Mouse (Mus musculus): ENCODE measurements around the gene Exoc5. TPM values are rescaled to one million over a fixed set of nuclear protein-coding genes. Genes with fewer than 3 reads are reported as not detected.

Exoc5 gene
- polyA plus RNA-seq, 1 experiment from 2014 or later, result 43.1 TPM

GRCm38 (mm10) chr14:48998795-48999194 is 67.7 kb downstream of the Exoc5 start:
- WGBS, result 40% methylated on average over 4 of the region's 4 CpGs
- no peak overlapping the region for H3K4me2 ChIP-seq
- H3K27me3 ChIP-seq, result no peaks in the 10 kb centered on the region
- no peak overlapping the region for H3K27ac ChIP-seq
- no peak overlapping the region for H3K4me3 ChIP-seq
- H3K36me3 ChIP-seq, result no peaks in the 10 kb centered on the region
- H3K9ac ChIP-seq, result no peak overlapping the region
- H3K4me1 ChIP-seq, result no peaks in the 10 kb centered on the region
- no peak for ATAC-seq (ENCODE audit: insufficient number of reproducible peaks, low FRiP score, low TSS enrichment, low read depth)
- no peaks in the 10 kb centered on the region for H3K9me3 ChIP-seq

GRCm38 (mm10) chr14:48993861-48994260 is 72.6 kb downstream of the Exoc5 start:
- H3K9me3 ChIP-seq, result no peaks in the 10 kb centered on the region
- no peaks in the 10 kb centered on the region for H3K36me3 ChIP-seq
- no peak overlapping the region for H3K4me3 ChIP-seq
- peaks cover 4% of the 10 kb centered on the region; the same call in 1 of the 2 replicates for H3K4me1 ChIP-seq
- H3K4me2 ChIP-seq, result no peak overlapping the region
- no peak for ATAC-seq (ENCODE audit: insufficient number of reproducible peaks, low FRiP score, low TSS enrichment, low read depth)
- H3K27ac ChIP-seq, result no peak overlapping the region
- 77% methylated on average over 3 of the region's 3 CpGs for WGBS
- no peaks in the 10 kb centered on the region for H3K27me3 ChIP-seq
- H3K9ac ChIP-seq, result no peak overlapping the region

- no peaks in the 10 kb centered on the region for H3K36me3 ChIP-seq
- no peak overlapping the region for H3K9ac ChIP-seq
- 53% methylated on average over 3 of the region's 3 CpGs for WGBS
- no peaks in the 10 kb centered on the region for H3K9me3 ChIP-seq
- no peak overlapping the region for H3K4me3 ChIP-seq
- peaks cover 4% of the 10 kb centered on the region; the same call in 1 of the 2 replicates for H3K4me1 ChIP-seq
- no peak overlapping the region for H3K4me2 ChIP-seq
- H3K27ac ChIP-seq, result no peak overlapping the region
- H3K27me3 ChIP-seq, result no peaks in the 10 kb centered on the region
- ATAC-seq (ENCODE audit: insufficient number of reproducible peaks, low FRiP score, low TSS enrichment, low read depth), result no peak
These were observed 74.3 kb downstream of the Exoc5 start for GRCm38 (mm10) chr14:48992070-48992580.

- H3K4me2 ChIP-seq, result peak overlapping the region; percentile 48
- H3K4me1 ChIP-seq, result peaks cover 4% of the 10 kb centered on the region; the same call in 1 of the 2 replicates
- H3K9me3 ChIP-seq, result no peaks in the 10 kb centered on the region
- H3K9ac ChIP-seq, result no peak overlapping the region
- under 1% methylated on average over 7 of the region's 7 CpGs for WGBS
- peak overlapping the region; percentile 20 for H3K4me3 ChIP-seq
- H3K27ac ChIP-seq, result no peak overlapping the region
- H3K36me3 ChIP-seq, result no peaks in the 10 kb centered on the region
- H3K27me3 ChIP-seq, result no peaks in the 10 kb centered on the region
- ATAC-seq (ENCODE audit: insufficient number of reproducible peaks, low FRiP score, low TSS enrichment, low read depth), result no peak
These were observed 75.3 kb downstream of the Exoc5 start for GRCm38 (mm10) chr14:48991144-48991522.

GRCm38 (mm10) chr14:48990471-48991143 is 75.8 kb downstream of the Exoc5 start:
- no peak for ATAC-seq (ENCODE audit: insufficient number of reproducible peaks, low FRiP score, low TSS enrichment, low read depth)
- no peaks in the 10 kb centered on the region for H3K9me3 ChIP-seq
- 14% methylated on average over 17 of the region's 17 CpGs for WGBS
- no peaks in the 10 kb centered on the region for H3K36me3 ChIP-seq
- peak overlapping the region; percentile 48 for H3K4me2 ChIP-seq
- no peak overlapping the region for H3K27ac ChIP-seq
- H3K4me3 ChIP-seq, result peak overlapping the region; percentile 20
- H3K4me1 ChIP-seq, result peaks cover 4% of the 10 kb centered on the region; the same call in 1 of the 2 replicates
- no peak overlapping the region for H3K9ac ChIP-seq
- H3K27me3 ChIP-seq, result no peaks in the 10 kb centered on the region

- Histone ChIP-seq H3K9me3 (no peaks in the 10 kb centered on the region), H3K27ac (no peak overlapping the region), H3K27me3 (no peaks in the 10 kb centered on the region), H3K9ac (no peak overlapping the region), H3K4me2 (no peak overlapping the region), H3K36me3 (no peaks in the 10 kb centered on the region), H3K4me1 (peaks cover 4% of the 10 kb centered on the region; the same call in 1 of the 2 replicates), H3K4me3 (no peak overlapping the region)
- WGBS, result 87% methylated on average over 8 of the region's 8 CpGs
- ATAC-seq (ENCODE audit: insufficient number of reproducible peaks, low FRiP score, low TSS enrichment, low read depth), result no peak
These were observed 76.6 kb downstream of the Exoc5 start for GRCm38 (mm10) chr14:48989831-48990230.

- Histone ChIP-seq H3K9ac (no peak overlapping the region), H3K9me3 (no peaks in the 10 kb centered on the region), H3K4me3 (no peak overlapping the region), H3K4me1 (peaks cover 4% of the 10 kb centered on the region; the same call in 1 of the 2 replicates), H3K4me2 (no peak overlapping the region), H3K27ac (no peak overlapping the region), H3K36me3 (no peaks in the 10 kb centered on the region), H3K27me3 (no peaks in the 10 kb centered on the region)
- WGBS, result 70% methylated on average over 8 of the region's 8 CpGs
- ATAC-seq (ENCODE audit: insufficient number of reproducible peaks, low FRiP score, low TSS enrichment, low read depth), result no peak
These were observed 80.2 kb downstream of the Exoc5 start for GRCm38 (mm10) chr14:48986231-48986630.

- ATAC-seq (ENCODE audit: insufficient number of reproducible peaks, low FRiP score, low TSS enrichment, low read depth), result no peak
These were observed 80.8 kb downstream of the Exoc5 start for GRCm38 (mm10) chr14:48985673-48986072.

GRCm38 (mm10) chr14:48978971-48979388 is 87.5 kb downstream of the Exoc5 start:
- H3K4me3 ChIP-seq, result no peak overlapping the region
- no peak overlapping the region for H3K9ac ChIP-seq
- no peaks in the 10 kb centered on the region for H3K9me3 ChIP-seq
- no peaks in the 10 kb centered on the region for H3K36me3 ChIP-seq
- H3K4me2 ChIP-seq, result no peak overlapping the region
- no peaks in the 10 kb centered on the region for H3K27me3 ChIP-seq
- no peak overlapping the region for H3K27ac ChIP-seq
- H3K4me1 ChIP-seq, result no peaks in the 10 kb centered on the region
- WGBS, result 51% methylated on average over 3 of the region's 3 CpGs
- no peak for ATAC-seq (ENCODE audit: insufficient number of reproducible peaks, low FRiP score, low TSS enrichment, low read depth)

More at GRCm38 (mm10) chr14:48985673-48986072, 80.8 kb downstream of the Exoc5 start:
- Histone ChIP-seq H3K4me1 (no peaks in the 10 kb centered on the region), H3K9ac (no peak overlapping the region), H3K27me3 (no peaks in the 10 kb centered on the region), H3K9me3 (no peaks in the 10 kb centered on the region), H3K4me2 (no peak overlapping the region), H3K36me3 (no peaks in the 10 kb centered on the region), H3K27ac (no peak overlapping the region), H3K4me3 (no peak overlapping the region)
- 50% methylated on average over 10 of the region's 10 CpGs for WGBS

GRCm38 (mm10) chr14:48971546-48971945 is 94.9 kb downstream of the Exoc5 start:
- H3K4me3 ChIP-seq, result no peak overlapping the region
- no peak overlapping the region for H3K27ac ChIP-seq
- no peak overlapping the region for H3K9ac ChIP-seq
- H3K9me3 ChIP-seq, result no peaks in the 10 kb centered on the region
- no peak overlapping the region for H3K4me2 ChIP-seq
- ATAC-seq (ENCODE audit: insufficient number of reproducible peaks, low FRiP score, low TSS enrichment, low read depth), result no peak
- WGBS, result 93% methylated on average over 2 of the region's 2 CpGs
- H3K4me1 ChIP-seq, result no peaks in the 10 kb centered on the region
- H3K27me3 ChIP-seq, result no peaks in the 10 kb centered on the region
- H3K36me3 ChIP-seq, result no peaks in the 10 kb centered on the region

- 86% methylated on average over 9 of the region's 9 CpGs for WGBS
- Histone ChIP-seq H3K9me3 (no peaks in the 10 kb centered on the region), H3K36me3 (no peaks in the 10 kb centered on the region), H3K4me2 (no peak overlapping the region), H3K4me1 (no peaks in the 10 kb centered on the region), H3K4me3 (no peak overlapping the region), H3K27me3 (no peaks in the 10 kb centered on the region), H3K9ac (no peak overlapping the region), H3K27ac (no peak overlapping the region)
- ATAC-seq (ENCODE audit: insufficient number of reproducible peaks, low FRiP score, low TSS enrichment, low read depth), result no peak
These were observed 97.8 kb downstream of the Exoc5 start for GRCm38 (mm10) chr14:48968670-48969069.
